Mouse (Mus musculus) heart, postnatal 25 days (tissue): ENCODE results near the gene Mbtd1. TPM values are rescaled to one million over a fixed set of nuclear protein-coding genes. Genes with fewer than 3 reads are reported as not detected.

Experiments used
- DNase-seq: peaks from one replicate; pipeline ENCODE4 v3.0.0; 2022; ENCODE audit warnings: low spot score
- intact Hi-C: fragments of 180-260 bp; cut with DNase I; formaldehyde crosslinking; loops from one replicate; pipeline ENCODE4 v1.15.1; 2025
- total RNA-seq, 2 experiments: library from RNA; stranded (reverse); gene quantifications; 2 replicates each; pipeline ENCODE4 v1.2.3; 2021

Gene Mbtd1
- total RNA-seq, 2 experiments from 2014 or later = 15.1 to 15.6 TPM

GRCm38 (mm10) chr11:93940906-93941305 is 55.3 kb downstream of the Mbtd1 start:
- no peak for DNase-seq
- intact Hi-C loops = no loop called here

DNA sequence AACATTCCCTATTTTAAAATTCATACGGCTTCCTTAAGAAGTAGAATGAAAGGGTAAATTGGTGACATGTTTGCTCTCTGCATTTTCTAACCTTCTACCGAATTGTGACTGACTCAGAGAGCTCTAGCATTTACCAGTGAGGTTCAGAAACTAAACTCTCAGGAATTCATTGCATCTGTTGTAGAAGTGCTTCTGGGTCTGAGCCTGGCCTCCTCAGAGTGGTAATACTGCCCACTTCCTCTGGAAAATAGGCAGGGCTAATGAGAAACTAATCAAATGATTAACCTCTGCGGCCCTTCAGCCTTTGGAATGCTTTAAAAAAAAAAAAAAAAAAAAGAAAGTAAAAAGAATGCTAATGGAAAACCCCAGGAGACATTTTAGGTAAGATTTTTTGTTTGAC is 59.3 kb downstream of the Mbtd1 start:
- no peak for DNase-seq
- intact Hi-C loops = no loop called here

GRCm38 (mm10) chr11:93948887-93949567 is 63.4 kb downstream of the Mbtd1 start:
- intact Hi-C loops = no loop called here
- DNase-seq = no peak

- intact Hi-C loops = loop anchor here (5.0 kb wide), 1 partner anchor 63 kb away; the partner anchor contains the start of genes Mbtd1 and Utp18
- DNase-seq = no peak
These were observed 64.4 kb downstream of the Mbtd1 start for GRCm38 (mm10) chr11:93950045-93950444.

- intact Hi-C loops = loop anchor here (5.0 kb wide), 1 partner anchor 65 kb away; the partner anchor contains the start of genes Mbtd1 and Utp18
- no peak for DNase-seq
These were observed 66.7 kb downstream of the Mbtd1 start for GRCm38 (mm10) chr11:93952376-93952775.

- DNase-seq = no peak
- intact Hi-C loops = loop anchor here (5.0 kb wide), 2 partner anchors 43 to 67 kb away; partner anchors contain the start of genes Mbtd1, Spag9 and Utp18
These were observed 69.1 kb downstream of the Mbtd1 start for GRCm38 (mm10) chr11:93954738-93955255.

DNA sequence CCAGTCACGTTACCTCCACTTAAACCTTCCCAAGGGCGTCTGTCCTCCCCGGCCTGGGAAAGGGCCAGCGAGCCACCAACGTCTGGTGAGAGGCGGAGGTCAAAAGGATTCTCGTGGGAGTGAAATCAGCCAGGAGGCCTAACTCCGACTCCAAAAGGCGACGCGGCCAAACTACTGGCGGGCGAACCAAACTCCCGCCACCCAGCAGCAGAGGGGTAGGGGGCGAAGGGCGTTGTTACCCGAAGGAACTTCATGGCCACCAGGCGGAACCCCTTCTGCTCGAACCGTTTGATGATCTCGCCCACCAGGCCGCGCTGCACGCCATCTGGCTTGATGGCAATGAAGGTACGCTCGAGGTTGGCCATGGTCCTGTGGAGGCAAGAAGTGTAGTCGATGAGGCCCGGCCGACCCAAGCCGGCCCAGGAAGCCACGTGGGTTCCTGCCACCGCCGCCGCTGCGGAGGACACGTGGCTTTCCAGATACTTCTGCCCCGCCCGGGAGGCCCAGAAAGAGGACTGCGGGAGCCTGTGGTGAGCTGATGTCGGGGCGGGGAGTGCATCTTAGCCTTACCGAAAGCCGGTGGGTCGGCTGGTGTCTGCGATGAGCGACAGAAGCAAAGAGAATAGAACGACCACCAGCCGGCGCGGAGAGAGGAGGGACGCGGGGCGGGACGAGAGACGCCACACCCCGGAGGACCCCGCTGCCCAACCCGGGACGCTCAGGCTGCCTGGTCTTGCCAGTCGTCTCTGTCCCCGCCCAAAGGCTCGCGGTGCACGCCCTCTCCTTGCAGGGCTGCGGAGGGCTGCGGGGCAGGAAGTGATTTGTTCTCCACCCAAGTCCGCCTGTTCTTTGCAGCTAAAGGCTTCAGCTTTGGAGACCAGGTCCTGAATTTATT is 69.9 kb downstream of the Mbtd1 start:
- intact Hi-C loops = loop anchor here (5.0 kb wide), 1 partner anchor 42 kb away; the partner anchor contains the start of gene Spag9
- DNase-seq = peak; percentile 93

- intact Hi-C loops = loop anchor here (5.0 kb wide), 1 partner anchor 41 kb away; the partner anchor contains the start of gene Spag9
- DNase-seq = no peak
These were observed 70.5 kb downstream of the Mbtd1 start, which contains the start of gene Nme2 for GRCm38 (mm10) chr11:93956159-93956558. Gene Nme2 (minus strand): TSS chr11:93956259.

GRCm38 (mm10) chr11:93957031-93957555 is 71.4 kb downstream of the Mbtd1 start:
- DNase-seq = no peak
- intact Hi-C loops = loop anchor here (5.0 kb wide), 1 partner anchor 40 kb away; the partner anchor contains the start of gene Spag9

- no peak for DNase-seq
- intact Hi-C loops = loop anchor here (5.0 kb wide), 1 partner anchor 40 kb away; the partner anchor contains the start of gene Spag9
These were observed 72.1 kb downstream of the Mbtd1 start for GRCm38 (mm10) chr11:93957746-93958145.

GRCm38 (mm10) chr11:93961482-93961881 is 75.8 kb downstream of the Mbtd1 start:
- DNase-seq = no peak
- intact Hi-C loops = no loop called here

- no peak for DNase-seq
- intact Hi-C loops = no loop called here
These were observed 77.4 kb downstream of the Mbtd1 start for GRCm38 (mm10) chr11:93963013-93963412.

GRCm38 (mm10) chr11:93965391-93965790 is 79.7 kb downstream of the Mbtd1 start:
- intact Hi-C loops = loop anchor here (5.0 kb wide), 1 partner anchor 77 kb away; no protein-coding TSS in a partner anchor
- no peak for DNase-seq

DNA sequence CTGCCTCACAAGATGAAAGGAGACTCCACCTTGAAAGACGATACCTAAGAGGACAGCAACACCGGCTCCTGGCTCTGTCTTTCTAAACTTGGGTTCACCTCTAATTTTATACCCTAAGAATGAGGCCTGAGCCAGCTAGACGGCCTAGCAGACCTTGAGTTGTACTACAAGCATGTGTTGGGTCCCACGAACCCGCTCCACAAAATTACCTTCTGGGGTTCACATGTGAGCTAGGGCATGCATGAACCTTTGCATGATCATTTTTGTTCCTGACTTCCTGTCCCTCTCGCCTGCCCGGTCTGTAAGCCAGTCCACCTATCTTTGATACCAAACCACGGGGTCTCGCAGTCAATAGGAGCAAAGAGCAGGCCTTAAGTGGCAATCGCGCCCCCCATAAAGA is 81.7 kb downstream of the Mbtd1 start:
- no peak for DNase-seq
- intact Hi-C loops = loop anchor here (5.0 kb wide), 1 partner anchor 75 kb away; no protein-coding TSS in a partner anchor

DNA sequence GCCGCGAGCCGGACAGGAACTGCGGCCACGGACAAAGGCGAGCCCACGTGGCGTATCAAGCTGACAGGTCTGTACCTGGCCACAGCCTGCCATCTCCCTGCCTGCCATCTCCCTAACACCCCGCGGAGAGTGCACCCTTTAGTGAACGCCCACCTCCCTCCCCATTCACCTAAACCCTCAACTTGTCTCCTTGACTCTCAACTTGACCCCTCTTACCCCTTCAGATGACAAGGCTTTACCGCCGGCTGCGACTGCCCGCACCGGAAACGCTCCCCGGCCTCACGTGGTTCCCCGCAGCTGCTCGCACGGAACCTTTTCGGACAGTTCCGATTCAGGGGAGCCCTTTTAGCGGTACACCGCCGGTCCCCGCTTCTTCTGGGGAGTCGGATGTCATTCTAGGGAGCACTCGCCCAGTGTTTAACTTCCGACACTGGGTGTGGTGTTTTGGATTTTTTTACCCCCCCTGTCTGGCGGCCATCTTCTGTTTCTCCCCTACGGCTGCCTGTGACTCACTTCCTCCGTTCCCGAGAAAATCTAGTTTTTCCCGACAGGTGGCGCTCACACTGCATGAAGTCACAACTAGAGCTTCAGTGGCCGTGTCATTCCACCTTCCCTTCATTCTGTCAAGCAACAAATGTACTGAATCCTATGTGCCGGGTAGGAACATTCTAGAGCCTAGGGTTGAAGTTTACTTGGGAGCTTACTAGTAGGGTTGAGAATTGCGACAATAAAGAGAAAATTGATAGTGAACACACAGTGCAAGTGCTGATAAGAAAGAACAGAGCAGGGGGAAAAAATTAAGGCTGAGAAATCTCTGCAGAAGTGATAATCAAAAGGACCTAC is 82.6 kb downstream of the Mbtd1 start, which contains the start of the genes Gm20390 and Nme1:
Gene Gm20390, minus strand, starts transcription at position 289 of the 843 bp plus-strand sequence.
Gene Nme1, minus strand, starts transcription at position 517 of the 843 bp plus-strand sequence.
- intact Hi-C loops = loop anchor here (1.0 to 5.0 kb wide), 3 partner anchors 27 to 118 kb away; no protein-coding TSS in a partner anchor
- peak; percentile 91 for DNase-seq

DNA sequence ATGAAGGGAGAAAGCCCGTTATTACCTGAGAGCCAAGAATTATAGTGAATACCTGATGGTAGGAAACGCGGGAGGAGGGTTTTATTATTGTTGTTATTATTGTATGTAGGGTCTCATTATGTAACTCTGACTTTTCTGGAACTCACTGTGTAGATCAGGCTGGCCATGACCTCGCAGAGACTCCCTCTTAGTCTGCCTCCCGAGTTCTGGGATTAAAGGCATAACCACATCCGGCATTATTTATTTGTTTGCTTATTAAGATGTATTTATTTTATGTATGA is 83.1 kb downstream of the Mbtd1 start:
- intact Hi-C loops = loop anchor here (1.0 to 5.0 kb wide), 4 partner anchors 19 to 118 kb away; no protein-coding TSS in a partner anchor

DNA sequence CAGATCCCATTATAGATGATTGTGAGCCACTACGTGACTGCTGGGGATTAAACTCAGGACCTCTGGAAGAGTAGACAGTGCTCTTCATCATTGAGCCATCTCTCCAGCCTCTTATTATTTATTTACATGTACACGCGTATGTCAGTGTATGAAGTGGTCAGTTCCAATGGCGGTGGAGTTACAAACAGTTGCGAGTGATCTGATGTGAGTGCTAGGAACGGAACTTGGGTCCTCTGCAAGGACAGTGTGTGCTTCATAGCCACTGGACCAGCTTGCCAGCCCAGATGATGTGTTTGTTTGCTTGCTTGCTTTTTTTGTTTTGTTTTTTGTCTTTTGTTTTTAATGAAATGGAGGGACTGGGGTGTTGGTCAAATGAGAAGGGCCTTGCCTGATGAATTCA is 83.5 kb downstream of the Mbtd1 start:
- intact Hi-C loops = loop anchor here (1.0 to 5.0 kb wide), 3 partner anchors 18 to 73 kb away; no protein-coding TSS in a partner anchor

More for the DNA sequence above, 83.1 kb downstream of the Mbtd1 start:
- no peak for DNase-seq

GRCm38 (mm10) chr11:93969799-93970198 is 84.1 kb downstream of the Mbtd1 start:
- intact Hi-C loops = loop anchor here (1.0 to 5.0 kb wide), 3 partner anchors 18 to 73 kb away; no protein-coding TSS in a partner anchor
- no peak for DNase-seq

More for the DNA sequence above, 83.5 kb downstream of the Mbtd1 start:
- DNase-seq = no peak

GRCm38 (mm10) chr11:93972951-93973350 is 87.3 kb downstream of the Mbtd1 start:
- no peak for DNase-seq
- intact Hi-C loops = no loop called here
